Mouse (Mus musculus) myocyte (in vitro differentiated cells): Measurements from ENCODE around the gene Rrad. TPM values are rescaled to one million over a fixed set of nuclear protein-coding genes. Genes with fewer than 3 reads are reported as not detected.
A peak's percentile ranks its signal among the peaks of the same experiment; 100 is the strongest.

ENCODE experiments used
- H3K27me3 ChIP-seq: one replicate; pipeline ENCODE4 v1.6.1; 2011; ENCODE audit not compliant: control insufficient read depth, insufficient read depth, insufficient read length
- H3K36me3 ChIP-seq: one replicate; pipeline ENCODE4 v1.6.1; 2011; ENCODE audit not compliant: control insufficient read depth, insufficient read depth
- H3K4me2 ChIP-seq: one replicate; pipeline ENCODE4 v1.6.1; 2011; ENCODE audit warnings: low read depth, control low read depth
- H3K4me3 ChIP-seq: one replicate; pipeline ENCODE4 v1.5.1; 2011; ENCODE audit warnings: mild to moderate bottlenecking, control low read depth, moderate library complexity
- H3K79me2 ChIP-seq: one replicate; pipeline ENCODE4 v1.6.1; 2011; ENCODE audit not compliant: control insufficient read depth, insufficient read depth
- H3ac ChIP-seq: one replicate; pipeline ENCODE4 v1.6.1; 2011; ENCODE audit not compliant: control insufficient read depth, insufficient read length
- CEBPB ChIP-seq: IDR thresholded peaks from 2 replicates; pipeline ENCODE4 v1.6.1; 2011; ENCODE audit warnings: mild to moderate bottlenecking, moderate library complexity; ENCODE audit not compliant: poor library complexity, insufficient read depth, severe bottlenecking
- E2F4 ChIP-seq: IDR thresholded peaks from one replicate; pipeline ENCODE4 v1.6.1; 2011; ENCODE audit warnings: mild to moderate bottlenecking, control low read depth, moderate library complexity; ENCODE audit not compliant: insufficient read depth
- MAX ChIP-seq: IDR thresholded peaks from one replicate; pipeline ENCODE4 v1.6.1; 2011; ENCODE audit warnings: low read depth, mild to moderate bottlenecking, control low read depth
- MYOD1 ChIP-seq, 3 experiments: IDR thresholded peaks; one replicate each; pipeline ENCODE4 v1.6.1; 2011; ENCODE audit warnings: control low read depth in 2 of 3, low read depth in 2 of 3, mild to moderate bottlenecking in 2 of 3, moderate library complexity in 1 of 3; ENCODE audit not compliant: insufficient read length in 2 of 3, control insufficient read depth in 1 of 3
- MYOG ChIP-seq, 3 experiments: IDR thresholded peaks; one replicate each; pipeline ENCODE4 v1.6.1; 2011; ENCODE audit warnings: control low read depth in 2 of 3, low read depth in 2 of 3, mild to moderate bottlenecking in 2 of 3; ENCODE audit not compliant: insufficient read length in 2 of 3, control insufficient read depth in 1 of 3, insufficient read depth in 1 of 3
- POLR2A ChIP-seq: IDR thresholded peaks from one replicate; pipeline ENCODE4 v1.6.1; 2011; ENCODE audit warnings: low read depth, mild to moderate bottlenecking, control low read depth, moderate library complexity; ENCODE audit not compliant: insufficient read length
- POLR2AphosphoS2 ChIP-seq: IDR thresholded peaks from one replicate; pipeline ENCODE4 v1.6.1; 2011; ENCODE audit warnings: low read depth, control low read depth; ENCODE audit not compliant: insufficient read length
- REST ChIP-seq: IDR thresholded peaks from one replicate; pipeline ENCODE4 v1.6.1; 2011; ENCODE audit warnings: mild to moderate bottlenecking, control low read depth, moderate library complexity; ENCODE audit not compliant: insufficient read depth, insufficient read length
- SRF ChIP-seq: IDR thresholded peaks from one replicate; pipeline ENCODE4 v1.6.1; 2011; ENCODE audit warnings: low read depth; ENCODE audit not compliant: control insufficient read depth, insufficient read length
- TCF12 ChIP-seq: IDR thresholded peaks from one replicate; pipeline ENCODE4 v1.6.1; 2011; ENCODE audit warnings: mild to moderate bottlenecking, control low read depth; ENCODE audit not compliant: poor library complexity, insufficient read depth, severe bottlenecking
- TCF3 ChIP-seq: IDR thresholded peaks from one replicate; pipeline ENCODE4 v1.6.1; 2011; ENCODE audit warnings: low read depth, control low read depth; ENCODE audit not compliant: insufficient read length
- USF1 ChIP-seq: IDR thresholded peaks from one replicate; pipeline ENCODE4 v1.6.1; 2011; ENCODE audit warnings: low read depth, mild to moderate bottlenecking, control low read depth, moderate library complexity
- polyA plus RNA-seq: library from polyadenylated mRNA; unstranded; fragments of >200 nt; fragmentation: generic; extraction: Trizol; gene quantifications from one replicate; pipeline ENCODE4 v1.2.1, GENCODE M21; 2012; ENCODE audit warnings: missing spikeins

Gene Rrad
- polyA plus RNA-seq, 1 experiment: 17.9 TPM

GRCm38 (mm10) chr8:104606329-104606728 is 24.8 kb downstream of the Rrad start:
- Histone ChIP-seq H3K4me3 (no peak overlapping the region), H3K36me3 (no peaks in the 10 kb centered on the region), H3K79me2 (no peaks in the 10 kb centered on the region), H3K4me2 (peak overlapping the region; percentile 24), H3ac (no peak overlapping the region), H3K27me3 (no peaks in the 10 kb centered on the region)
- TF ChIP-seq MYOG (IDR thresholded peaks at IDR 0.05; ENCODE audit: control insufficient read depth in 1 of 3, insufficient read depth in 1 of 3, insufficient read length in 2 of 3, low read depth in 2 of 3) (no peak), MYOD1 (IDR thresholded peaks at IDR 0.05; ENCODE audit: control insufficient read depth in 1 of 3, insufficient read length in 2 of 3, low read depth in 2 of 3) (peak in 2 of 3 experiments; percentile 31 to 52), TCF12 (no peak)

- Histone ChIP-seq H3K36me3 (no peaks in the 10 kb centered on the region), H3K4me3 (no peak overlapping the region), H3K79me2 (no peaks in the 10 kb centered on the region), H3K27me3 (no peaks in the 10 kb centered on the region), H3ac (no peak overlapping the region), H3K4me2 (no peak overlapping the region)
- TF ChIP-seq REST (no peak), USF1 (no peak), MYOD1 (IDR thresholded peaks at IDR 0.05; ENCODE audit: control insufficient read depth in 1 of 3, insufficient read length in 2 of 3, low read depth in 2 of 3) (no peak), MYOG (IDR thresholded peaks at IDR 0.05; ENCODE audit: control insufficient read depth in 1 of 3, insufficient read depth in 1 of 3, insufficient read length in 2 of 3, low read depth in 2 of 3) (no peak), TCF3 (no peak), CEBPB (no peak), SRF (no peak), POLR2A (no peak), TCF12 (no peak), POLR2AphosphoS2 (no peak)
Observed at GRCm38 (mm10) chr8:104603245-104603593, 27.9 kb downstream of the Rrad start.

- Histone ChIP-seq H3K4me2 (peak overlapping the region; percentile 73), H3K4me3 (no peak overlapping the region), H3K27me3 (no peaks in the 10 kb centered on the region)
Observed at GRCm38 (mm10) chr8:104602468-104603244, 28.5 kb downstream of the Rrad start.

GRCm38 (mm10) chr8:104601941-104602371 is 29.2 kb downstream of the Rrad start:
- Histone ChIP-seq H3K79me2 (no peaks in the 10 kb centered on the region), H3K27me3 (no peaks in the 10 kb centered on the region), H3K36me3 (no peaks in the 10 kb centered on the region), H3ac (no peak overlapping the region), H3K4me3 (no peak overlapping the region), H3K4me2 (peak overlapping the region; percentile 73)
- TF ChIP-seq POLR2AphosphoS2 (no peak), TCF3 (no peak), CEBPB (no peak), POLR2A (no peak), MAX (no peak), MYOG (IDR thresholded peaks at IDR 0.05; ENCODE audit: control insufficient read depth in 1 of 3, insufficient read depth in 1 of 3, insufficient read length in 2 of 3, low read depth in 2 of 3) (no peak), TCF12 (no peak), E2F4 (no peak), USF1 (no peak), SRF (no peak), REST (no peak), MYOD1 (IDR thresholded peaks at IDR 0.05; ENCODE audit: control insufficient read depth in 1 of 3, insufficient read length in 2 of 3, low read depth in 2 of 3) (no peak)

More at GRCm38 (mm10) chr8:104602468-104603244, 28.5 kb downstream of the Rrad start:
- no peaks in the 10 kb centered on the region for H3K79me2 ChIP-seq
- H3K36me3 ChIP-seq: no peaks in the 10 kb centered on the region
- no peak overlapping the region for H3ac ChIP-seq
- TF ChIP-seq TCF3 (no peak), MYOD1 (IDR thresholded peaks at IDR 0.05; ENCODE audit: control insufficient read depth in 1 of 3, insufficient read length in 2 of 3, low read depth in 2 of 3) (no peak), POLR2A (no peak), E2F4 (no peak), REST (no peak), MAX (no peak), MYOG (IDR thresholded peaks at IDR 0.05; ENCODE audit: control insufficient read depth in 1 of 3, insufficient read depth in 1 of 3, insufficient read length in 2 of 3, low read depth in 2 of 3) (no peak), CEBPB (no peak), USF1 (no peak)

GRCm38 (mm10) chr8:104601386-104601785 is 29.7 kb downstream of the Rrad start:
- Histone ChIP-seq H3ac (no peak overlapping the region), H3K4me3 (no peak overlapping the region), H3K36me3 (peaks cover under 1% of the 10 kb centered on the region), H3K79me2 (no peaks in the 10 kb centered on the region), H3K27me3 (no peaks in the 10 kb centered on the region), H3K4me2 (peak overlapping the region; percentile 73)
- TF ChIP-seq TCF12: no peak
- no peak for TF ChIP-seq MYOD1 (IDR thresholded peaks at IDR 0.05; ENCODE audit: control insufficient read depth in 1 of 3, insufficient read length in 2 of 3, low read depth in 2 of 3)
- TF ChIP-seq SRF: no peak
- no peak for TF ChIP-seq TCF3
- no peak for TF ChIP-seq CEBPB
- no peak for TF ChIP-seq E2F4
- no peak for TF ChIP-seq REST
- no peak for TF ChIP-seq MAX
- TF ChIP-seq USF1: no peak
- TF ChIP-seq POLR2A: no peak
- TF ChIP-seq POLR2AphosphoS2: no peak
- no peak for TF ChIP-seq MYOG (IDR thresholded peaks at IDR 0.05; ENCODE audit: control insufficient read depth in 1 of 3, insufficient read depth in 1 of 3, insufficient read length in 2 of 3, low read depth in 2 of 3)
